Mouse (Mus musculus) spleen, adult 2 months (tissue): ENCODE measurements around the gene Crtc1. TPM values are rescaled to one million over a fixed set of nuclear protein-coding genes. Genes with fewer than 3 reads are reported as not detected.

Experiments
- DNase-seq, 2 experiments: peaks; one replicate each; pipeline versions ENCODE4 v3.0.0 to v3.0.0-alpha.2; 2012 to 2021; ENCODE audit warnings: low spot score in 2 of 2, low read depth in 1 of 2
- H3K27ac ChIP-seq: fragments of 200-500 bp; 2 replicates; pipeline ENCODE4 v1.5.1; 2012; ENCODE audit warnings: low read length, inconsistent platforms; ENCODE audit not compliant: insufficient read depth
- H3K27me3 ChIP-seq: fragments of 200-500 bp; 2 replicates; pipeline ENCODE4 v1.6.1; 2012; ENCODE audit warnings: mild to moderate bottlenecking, moderate library complexity, low read length, inconsistent platforms; ENCODE audit not compliant: control insufficient read depth, insufficient read depth
- H3K36me3 ChIP-seq: fragments of 200-500 bp; 2 replicates; pipeline ENCODE4 v1.6.1; 2012; ENCODE audit warnings: mild to moderate bottlenecking, low read length, inconsistent platforms; ENCODE audit not compliant: control insufficient read depth, insufficient read depth
- H3K4me1 ChIP-seq: fragments of 200-500 bp; 2 replicates; pipeline ENCODE4 v1.6.1; 2011; ENCODE audit warnings: inconsistent platforms; ENCODE audit not compliant: control insufficient read depth, insufficient read depth, insufficient read length
- H3K4me3 ChIP-seq: fragments of 200-500 bp; 2 replicates; pipeline ENCODE4 v1.5.1; 2011; ENCODE audit warnings: mild to moderate bottlenecking, inconsistent platforms; ENCODE audit not compliant: insufficient read depth, insufficient read length; ENCODE audit errors: extremely low read depth
- CTCF ChIP-seq: fragments of 200-500 bp; IDR thresholded peaks from 2 replicates; pipeline ENCODE4 v1.5.1; 2011; ENCODE audit warnings: mild to moderate bottlenecking, inconsistent platforms; ENCODE audit not compliant: insufficient read depth, insufficient read length, insufficient replicate concordance; ENCODE audit errors: extremely low read depth
- POLR2A ChIP-seq: fragments of 200-500 bp; IDR thresholded peaks from 2 replicates; pipeline ENCODE4 v1.6.1; 2011; ENCODE audit warnings: low read depth, low read length, inconsistent platforms
- WGBS: fragments of 180-500 bp; shearing (Covaris S2); methylation state at CpG from one replicate; pipeline ENCODE4 v1.1.7; 2018; 5-methylcytosine and 5-hydroxymethylcytosine counted together
- polyA plus RNA-seq: library from polyadenylated mRNA; depleted of rRNA; stranded (reverse); fragments of >200 nt; gene quantifications from 2 replicates; pipeline ENCODE4 v1.2.3, GENCODE M21; 2012

The Crtc1 gene
- polyA plus RNA-seq, 1 experiment, result 18.9 TPM

- Histone ChIP-seq H3K36me3 (no peaks in the 10 kb centered on the region), H3K27ac (no peak overlapping the region), H3K27me3 (no peaks in the 10 kb centered on the region), H3K4me1 (peaks cover 8% of the 10 kb centered on the region; the same call in 1 of the 2 replicates), H3K4me3 (no peak overlapping the region)
- DNase-seq, result no peak
- 73% methylated on average over 4 of the region's 4 CpGs for whole genome bisulfite sequencing
- no peak for TF ChIP-seq CTCF
- no peak for TF ChIP-seq POLR2A
These were observed 3.9 kb upstream of the Crtc1 start for GRCm38 (mm10) chr8:70443326-70443725.

- H3K4me1 ChIP-seq, result peaks cover 8% of the 10 kb centered on the region; the same call in 1 of the 2 replicates
- no peak overlapping the region for H3K4me3 ChIP-seq
- H3K27ac ChIP-seq, result no peak overlapping the region
- 76% methylated on average over 3 of the region's 3 CpGs for WGBS
- H3K36me3 ChIP-seq, result no peaks in the 10 kb centered on the region
- no peak for DNase-seq
- H3K27me3 ChIP-seq, result no peaks in the 10 kb centered on the region; the same call in 1 of the 2 replicates
- TF ChIP-seq CTCF, result no peak
- no peak for TF ChIP-seq POLR2A
These were observed 2.2 kb upstream of the Crtc1 start for GRCm38 (mm10) chr8:70441565-70441964.

GRCm38 (mm10) chr8:70440246-70440645, 867 bp upstream of the Crtc1 start:
- no peak for DNase-seq
- 79% methylated on average over 3 of the region's 3 CpGs for WGBS
- no peaks in the 10 kb centered on the region; the same call in 1 of the 2 replicates for H3K27me3 ChIP-seq
- H3K27ac ChIP-seq, result no peak overlapping the region
- no peaks in the 10 kb centered on the region for H3K36me3 ChIP-seq
- TF ChIP-seq POLR2A, result no peak
- TF ChIP-seq CTCF, result no peak
- H3K4me1 ChIP-seq, result peaks cover 8% of the 10 kb centered on the region; the same call in 1 of the 2 replicates
- no peak overlapping the region for H3K4me3 ChIP-seq

- TF ChIP-seq CTCF (no peak), POLR2A (no peak)
- Histone ChIP-seq H3K27me3 (no peaks in the 10 kb centered on the region; the same call in 1 of the 2 replicates), H3K4me3 (peak overlapping the region; percentile 60), H3K36me3 (no peaks in the 10 kb centered on the region), H3K4me1 (peaks cover 8% of the 10 kb centered on the region; the same call in 1 of the 2 replicates), H3K27ac (0 out of 2 replicates have a peak overlapping the region, but pooled peaks have one; percentile 17)
- DNase-seq, result no peak
- 3% methylated on average over 7 of the region's 7 CpGs for WGBS
These were observed 435 bp upstream of the Crtc1 start for GRCm38 (mm10) chr8:70439848-70440179.

- DNase-seq, result no peak
- no peaks in the 10 kb centered on the region for H3K36me3 ChIP-seq
- H3K4me1 ChIP-seq, result peaks cover 8% of the 10 kb centered on the region; the same call in 1 of the 2 replicates
- H3K27ac ChIP-seq, result no peak overlapping the region
- H3K27me3 ChIP-seq, result no peaks in the 10 kb centered on the region; the same call in 1 of the 2 replicates
- TF ChIP-seq POLR2A, result no peak
- no peak for TF ChIP-seq CTCF
- no peak overlapping the region for H3K4me3 ChIP-seq
- 95% methylated on average over 2 of the region's 2 CpGs for WGBS
These were observed 956 bp downstream of the Crtc1 start for GRCm38 (mm10) chr8:70438423-70438822.

GRCm38 (mm10) chr8:70435156-70435555, 4.2 kb downstream of the Crtc1 start:
- DNase-seq, result no peak
- H3K27me3 ChIP-seq, result no peaks in the 10 kb centered on the region; the same call in 1 of the 2 replicates
- H3K4me3 ChIP-seq, result no peak overlapping the region
- no peaks in the 10 kb centered on the region for H3K36me3 ChIP-seq
- H3K27ac ChIP-seq, result no peak overlapping the region
- no peak for TF ChIP-seq CTCF
- peaks cover 8% of the 10 kb centered on the region; the same call in 1 of the 2 replicates for H3K4me1 ChIP-seq
- 95% methylated on average over 5 of the region's 5 CpGs for WGBS

- Histone ChIP-seq H3K4me3 (no peak overlapping the region), H3K36me3 (no peaks in the 10 kb centered on the region), H3K27me3 (no peaks in the 10 kb centered on the region; the same call in 1 of the 2 replicates), H3K4me1 (no peaks in the 10 kb centered on the region), H3K27ac (no peak overlapping the region)
- DNase-seq, result no peak
- TF ChIP-seq POLR2A (no peak), CTCF (no peak)
- WGBS, result 84% methylated on average over 4 of the region's 4 CpGs
These were observed 6.3 kb downstream of the Crtc1 start for GRCm38 (mm10) chr8:70432991-70433536.
